In the genomic region with DNA sequence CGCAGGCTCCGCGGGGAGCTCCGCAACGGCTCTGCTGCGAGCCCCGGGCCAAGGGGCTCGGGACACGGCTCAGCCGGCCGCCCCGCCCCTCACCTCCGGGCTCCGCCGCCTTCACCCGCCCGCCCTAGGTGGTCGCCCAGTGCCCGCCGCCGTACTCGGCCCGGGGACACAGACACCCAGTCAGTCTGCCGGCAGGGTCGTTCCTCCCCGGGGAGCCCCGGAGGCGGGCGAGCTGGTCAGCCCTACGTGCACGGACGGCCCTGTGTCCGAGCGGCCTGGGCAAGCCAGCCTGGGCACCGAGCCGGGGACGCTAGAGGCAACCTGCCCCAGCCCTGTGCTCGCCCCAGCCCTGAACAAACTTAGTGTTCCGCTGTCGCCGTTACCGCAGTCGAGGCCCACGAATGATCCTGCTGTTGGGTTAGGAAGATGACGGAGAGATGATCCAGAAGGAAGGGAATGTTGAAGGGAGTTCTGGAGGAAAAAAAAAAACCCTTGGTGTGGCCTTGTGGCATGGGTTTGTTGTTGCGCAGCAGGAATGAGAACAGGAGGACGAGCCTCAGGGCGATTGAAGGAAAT, we compare ENCODE assay signal across 8 mouse cellular contexts. TPM values are rescaled to one million over a fixed set of nuclear protein-coding genes. Genes with fewer than 3 reads are reported as not detected.
DNase-seq lines count a peak whose midpoint lies in the region; ATAC-seq and TF ChIP-seq lines count a peak whose summit lies in the region.

No protein-coding gene starts in this region.

- DNase-seq in lung, adult 2 months, result no peak
- DNase-seq in lung, postnatal 14 days, result no peak
- DNase-seq in R1 (ENCODE audit: low read depth, low spot score), result peak; percentile 56
- peak; percentile 14 for DNase-seq in embryonic facial prominence, embryonic 14.5 days (ENCODE audit: low spot score)
- no peak for DNase-seq in hindbrain, embryonic 11.5 days (ENCODE audit: low spot score)

- no peaks in the 10 kb centered on the region for H3K9me3 ChIP-seq in embryonic facial prominence, embryonic 14.5 days (ENCODE audit: control insufficient read depth, low read length)
- no peaks in the 10 kb centered on the region for H3K9me3 ChIP-seq in hindbrain, embryonic 11.5 days (ENCODE audit: control insufficient read depth, low read length)
- no peaks in the 10 kb centered on the region for H3K9me3 ChIP-seq in liver, embryonic 15.5 days (replicated peaks)

- no peak for TF ChIP-seq POLR2A in lung, adult 2 months (IDR thresholded peaks at IDR 0.05; ENCODE audit: borderline replicate concordance, extremely low read depth, low read depth, low read length)
- no peak for TF ChIP-seq POLR2A in small intestine, adult 2 months (IDR thresholded peaks at IDR 0.05; ENCODE audit: low read depth, low read length)

- H3K36me3 ChIP-seq in embryonic facial prominence, embryonic 14.5 days (ENCODE audit: control insufficient read depth, insufficient read depth, low read length), result peaks cover 25% of the 10 kb centered on the region
- H3K36me3 ChIP-seq in hindbrain, embryonic 11.5 days (ENCODE audit: control insufficient read depth, insufficient read depth, low read length), result peaks cover 4% of the 10 kb centered on the region
- peaks cover 8% of the 10 kb centered on the region; the same call in 1 of the 2 replicates for H3K36me3 ChIP-seq in liver, embryonic 15.5 days (replicated peaks)
- no peaks in the 10 kb centered on the region for H3K36me3 ChIP-seq in small intestine, adult 2 months (ENCODE audit: control insufficient read depth, insufficient read depth, low read length)

- 1% methylated on average over 40 of the region's 48 CpGs for WGBS in lung, adult 2 months
- WGBS in embryonic facial prominence, embryonic 14.5 days, result under 1% methylated on average over 19 of the region's 48 CpGs
- 1% methylated on average over 47 of the region's 48 CpGs for WGBS in hindbrain, embryonic 11.5 days
- WGBS in liver, embryonic 15.5 days (ENCODE audit: insufficient replicate concordance), result under 1% methylated on average over 48 of the region's 48 CpGs
- WGBS in small intestine, adult 2 months, result under 1% methylated on average over 48 of the region's 48 CpGs

- H3K4me1 ChIP-seq in lung, adult 2 months (ENCODE audit: control insufficient read depth, insufficient read depth, low read length), result peaks cover 15% of the 10 kb centered on the region
- H3K4me1 ChIP-seq in embryonic facial prominence, embryonic 14.5 days (ENCODE audit: control insufficient read depth, insufficient read depth, low read length), result peaks cover 6% of the 10 kb centered on the region; the same call in 1 of the 2 replicates
- 0 out of 2 replicates have a peak, but pooled peaks cover 2% of the 10 kb centered on the region for H3K4me1 ChIP-seq in hindbrain, embryonic 11.5 days (replicated peaks; ENCODE audit: control insufficient read depth, insufficient read depth, low read length)
- H3K4me1 ChIP-seq in liver, embryonic 15.5 days (replicated peaks), result peaks cover 25% of the 10 kb centered on the region
- peaks cover 11% of the 10 kb centered on the region; the same call in 1 of the 2 replicates for H3K4me1 ChIP-seq in small intestine, adult 2 months (ENCODE audit: control insufficient read depth, insufficient read depth, insufficient read length, low read length)

- peak overlapping the region; percentile 90 for H3K9ac ChIP-seq in embryonic facial prominence, embryonic 14.5 days (ENCODE audit: low read depth, low read length)
- peak overlapping the region; percentile 76 for H3K9ac ChIP-seq in hindbrain, embryonic 11.5 days (ENCODE audit: low read depth, low read length)
- H3K9ac ChIP-seq in liver, embryonic 15.5 days, result peak overlapping the region; percentile 87

- H3K4me3 ChIP-seq in lung, adult 2 months (replicated peaks; ENCODE audit: extremely low read depth, low read depth, low read length), result peak overlapping the region; percentile 96
- H3K4me3 ChIP-seq in embryonic facial prominence, embryonic 14.5 days (ENCODE audit: low read depth, low read length), result peak overlapping the region; percentile 83
- H3K4me3 ChIP-seq in hindbrain, embryonic 11.5 days (ENCODE audit: low read depth, low read length), result peak overlapping the region; percentile 94
- H3K4me3 ChIP-seq in liver, embryonic 15.5 days (replicated peaks), result peak overlapping the region; percentile 89
- H3K4me3 ChIP-seq in small intestine, adult 2 months (ENCODE audit: low read depth, low read length), result peak overlapping the region; percentile 87

- ATAC-seq in embryonic facial prominence, embryonic 14.5 days (ENCODE audit: low read depth), result peak; percentile 56
- peak; percentile 85 for ATAC-seq in hindbrain, embryonic 11.5 days (ENCODE audit: low FRiP score)
- peak; percentile 72 for ATAC-seq in liver, embryonic 15.5 days (ENCODE audit: insufficient read depth)
- ATAC-seq in CD4-positive, CD25-positive, alpha-beta regulatory T cell, adult 4 months, result no peak

- TF ChIP-seq CTCF in lung, adult 2 months (IDR thresholded peaks at IDR 0.05; ENCODE audit: insufficient read depth, low read length), result no peak
- no peak for TF ChIP-seq CTCF in small intestine, adult 2 months (IDR thresholded peaks at IDR 0.05; ENCODE audit: extremely low read depth, insufficient read length, insufficient replicate concordance, low read depth, low read length)

- H3K27ac ChIP-seq in embryonic facial prominence, embryonic 14.5 days (replicated peaks; ENCODE audit: low read depth, low read length), result peak overlapping the region; percentile 84
- peak overlapping the region; percentile 65; the same call in 1 of the 2 replicates for H3K27ac ChIP-seq in hindbrain, embryonic 11.5 days (ENCODE audit: low read depth, low read length)
- peak overlapping the region; percentile 83 for H3K27ac ChIP-seq in liver, embryonic 15.5 days (replicated peaks)
- H3K27ac ChIP-seq in small intestine, adult 2 months (ENCODE audit: insufficient read depth, low read depth, low read length), result peak overlapping the region; percentile 23

- no peaks in the 10 kb centered on the region for H3K27me3 ChIP-seq in embryonic facial prominence, embryonic 14.5 days (replicated peaks; ENCODE audit: control insufficient read depth, insufficient read depth, low read length)
- H3K27me3 ChIP-seq in hindbrain, embryonic 11.5 days (ENCODE audit: control insufficient read depth, insufficient read depth, low read length), result no peaks in the 10 kb centered on the region
- H3K27me3 ChIP-seq in liver, embryonic 15.5 days, result no peaks in the 10 kb centered on the region
- no peaks in the 10 kb centered on the region for H3K27me3 ChIP-seq in small intestine, adult 2 months (ENCODE audit: control insufficient read depth, insufficient read depth, low read length)

- peak overlapping the region; percentile 71 for H3K4me2 ChIP-seq in embryonic facial prominence, embryonic 14.5 days (ENCODE audit: low read depth, low read length)
- H3K4me2 ChIP-seq in hindbrain, embryonic 11.5 days (replicated peaks; ENCODE audit: low read depth, low read length), result peak overlapping the region; percentile 80
- H3K4me2 ChIP-seq in liver, embryonic 15.5 days, result peak overlapping the region; percentile 85

RNA-seq across cellular contexts. Expression of a gene that starts 0.4 kb away (rescaled TPM):
- polyA plus RNA-seq in lung, adult 2 months (2012; rRNA removed), result 46.3 and 48.6 TPM in 2 replicates
- 107 and 120 TPM in 2 replicates for polyA plus RNA-seq in embryonic facial prominence, embryonic 14.5 days (2014; fragmentation: Nextera tagmentation; extraction: Ambion mirVana)
- polyA plus RNA-seq in hindbrain, embryonic 11.5 days (2014; fragmentation: Nextera tagmentation; extraction: Ambion mirVana), result 81.0 and 91.0 TPM in 2 replicates
- polyA plus RNA-seq in liver, embryonic 15.5 days (2015; fragmentation: Nextera tagmentation; extraction: Ambion mirVana), result 22.7 and 24.7 TPM in 2 replicates
- 28.3 and 49.7 TPM in 2 replicates for polyA plus RNA-seq in small intestine, adult 2 months (2012; rRNA removed)
- 10 to 100 TPM; 37.9 to 41.0 TPM for polyA plus RNA-seq in CD4-positive, CD25-positive, alpha-beta regulatory T cell, adult 4 months (2017; shearing (Covaris generic))

RNA-seq across cellular contexts. Expression of a gene that starts 0.6 kb away (rescaled TPM):
- polyA plus RNA-seq in lung, adult 2 months (2012; rRNA removed), result 0.15 and 0.79 TPM in 2 replicates
- polyA plus RNA-seq in embryonic facial prominence, embryonic 14.5 days (2014; fragmentation: Nextera tagmentation; extraction: Ambion mirVana), result 3.4 and 3.6 TPM in 2 replicates
- polyA plus RNA-seq in hindbrain, embryonic 11.5 days (2014; fragmentation: Nextera tagmentation; extraction: Ambion mirVana), result 1.3 and 1.5 TPM in 2 replicates
- 0.21 and 0.39 TPM in 2 replicates for polyA plus RNA-seq in liver, embryonic 15.5 days (2015; fragmentation: Nextera tagmentation; extraction: Ambion mirVana)
- polyA plus RNA-seq in small intestine, adult 2 months (2012; rRNA removed), result 1.1 and 2.4 TPM in 2 replicates
- polyA plus RNA-seq in CD4-positive, CD25-positive, alpha-beta regulatory T cell, adult 4 months (2017; shearing (Covaris generic)), result 1 to 10 TPM in 1 of 2 experiments, under 1 TPM in 1; 0.32 to 2.1 TPM

RNA-seq across cellular contexts. Expression of a gene that starts 47.2 kb away (rescaled TPM):
- polyA plus RNA-seq in lung, adult 2 months (2012; rRNA removed), result 1.2 and 2.4 TPM in 2 replicates
- polyA plus RNA-seq in embryonic facial prominence, embryonic 14.5 days (2014; fragmentation: Nextera tagmentation; extraction: Ambion mirVana), result 32.2 and 37.9 TPM in 2 replicates
- polyA plus RNA-seq in hindbrain, embryonic 11.5 days (2014; fragmentation: Nextera tagmentation; extraction: Ambion mirVana), result 73.3 and 74.3 TPM in 2 replicates
- 7.7 and 9.1 TPM in 2 replicates for polyA plus RNA-seq in liver, embryonic 15.5 days (2015; fragmentation: Nextera tagmentation; extraction: Ambion mirVana)
- polyA plus RNA-seq in small intestine, adult 2 months (2012; rRNA removed), result 0.03 and 0.23 TPM in 2 replicates
- polyA plus RNA-seq in CD4-positive, CD25-positive, alpha-beta regulatory T cell, adult 4 months (2017; shearing (Covaris generic)), result 10 to 100 TPM; 11.8 to 20.6 TPM

RNA-seq across cellular contexts. Expression of a gene that starts 59.4 kb away (rescaled TPM):
- 17.4 and 26.2 TPM in 2 replicates for polyA plus RNA-seq in lung, adult 2 months (2012; rRNA removed)
- polyA plus RNA-seq in embryonic facial prominence, embryonic 14.5 days (2014; fragmentation: Nextera tagmentation; extraction: Ambion mirVana), result 3.9 and 4.0 TPM in 2 replicates
- 0.79 and 1.3 TPM in 2 replicates for polyA plus RNA-seq in hindbrain, embryonic 11.5 days (2014; fragmentation: Nextera tagmentation; extraction: Ambion mirVana)
- 14.4 and 15.9 TPM in 2 replicates for polyA plus RNA-seq in liver, embryonic 15.5 days (2015; fragmentation: Nextera tagmentation; extraction: Ambion mirVana)
- 4.7 and 9.0 TPM in 2 replicates for polyA plus RNA-seq in small intestine, adult 2 months (2012; rRNA removed)
- 100 to 1,000 TPM; 186 to 375 TPM for polyA plus RNA-seq in CD4-positive, CD25-positive, alpha-beta regulatory T cell, adult 4 months (2017; shearing (Covaris generic))

Comparison
In these comparisons a context has a peak if more than half of its experiments do, and no peak if none do; other contexts are left out.
1. DNase-seq: peak in R1 (single experiment) and embryonic facial prominence, embryonic 14.5 days (single experiment); none in lung, adult 2 months (single experiment), lung, postnatal 14 days (single experiment) and hindbrain, embryonic 11.5 days (single experiment).
2. H3K27ac ChIP-seq: peak in every context shown above with its lines; median percentile 84 in embryonic facial prominence, embryonic 14.5 days; 83 in liver, embryonic 15.5 days; 65 in hindbrain, embryonic 11.5 days; 23 in small intestine, adult 2 months.
3. Peak in every context shown above with its lines, with median percentiles within 50 percentile points of each other: H3K4me3 ChIP-seq, H3K4me2 ChIP-seq and H3K9ac ChIP-seq.